Comparison of ENCODE assay signal across 11 mouse cellular contexts in the genomic region with DNA sequence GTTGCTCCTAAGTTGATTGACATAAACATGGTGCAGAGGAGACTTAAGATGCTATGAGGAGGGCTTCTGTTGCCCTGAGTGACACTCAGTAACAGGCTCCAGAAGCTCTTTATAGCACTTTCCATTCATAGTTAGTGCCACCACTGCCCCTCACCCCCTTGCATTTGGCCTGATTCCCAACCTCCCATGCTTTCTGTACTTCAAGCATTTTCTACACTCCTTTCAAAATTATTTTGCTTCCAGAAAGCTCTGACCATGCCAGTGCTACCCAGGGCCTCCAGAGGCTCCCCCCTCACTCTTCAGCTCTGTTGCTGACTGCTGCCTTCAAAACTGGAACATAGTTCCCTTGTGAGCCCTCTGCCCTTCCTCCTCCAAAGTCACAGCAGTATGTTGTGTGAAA.
DNase-seq lines count a peak whose midpoint lies in the region; ATAC-seq lines count a peak whose summit lies in the region.
"Had no signal": no experiment of that assay in that cellular context is flagged by ENCODE, and none has a peak within 500 bp of the region (broad histone marks: within the 10 kb centered on the region; RNA-seq: fewer than 3 reads in every experiment).

No protein-coding gene starts in this region.

- peaks cover 7% of the 10 kb centered on the region for H3K4me1 ChIP-seq in neural tube, embryonic 13.5 days (replicated peaks)
- H3K4me1 ChIP-seq in hindbrain, embryonic 14.5 days (replicated peaks; ENCODE audit: control insufficient read depth, insufficient read depth, low read length), result no peaks in the 10 kb centered on the region; the same call in 1 of the 2 replicates
- H3K4me1 ChIP-seq in neural tube, embryonic 15.5 days, result no peaks in the 10 kb centered on the region

- no peak overlapping the region for H3K9ac ChIP-seq in neural tube, embryonic 13.5 days
- H3K9ac ChIP-seq in hindbrain, embryonic 14.5 days, result no peak overlapping the region
- no peak overlapping the region for H3K9ac ChIP-seq in neural tube, embryonic 15.5 days (replicated peaks)
- H3K9ac ChIP-seq: kidney, embryonic 15.5 days had no signal

- no peak for ATAC-seq in frontal cortex, adult (ENCODE audit: low TSS enrichment)
- no peak for ATAC-seq in neural tube, embryonic 13.5 days (ENCODE audit: low read depth)
- ATAC-seq in hindbrain, embryonic 14.5 days (ENCODE audit: low FRiP score), result peak; percentile 82; the same call in 1 of the 2 replicates
- ATAC-seq in neural tube, embryonic 15.5 days (ENCODE audit: low FRiP score), result peak; percentile 47; the same call in 1 of the 2 replicates

- no peak overlapping the region for H3K4me3 ChIP-seq in neural tube, embryonic 13.5 days
- H3K4me3 ChIP-seq in hindbrain, embryonic 14.5 days (replicated peaks; ENCODE audit: low read length), result no peak overlapping the region
- H3K4me3 ChIP-seq in neural tube, embryonic 15.5 days (replicated peaks), result no peak overlapping the region
- H3K4me3 ChIP-seq: kidney, embryonic 15.5 days; myocyte had no signal

- peak; percentile 13 to 14 for DNase-seq in frontal cortex, postnatal 10 days (ENCODE audit: low spot score in 2 of 2)
- DNase-seq in neural tube, embryonic 10.5 days (ENCODE audit: extremely low spot score, low spot score), result no peak
- peak; percentile 43 for DNase-seq in hindbrain, embryonic 14.5 days (ENCODE audit: low spot score)
- DNase-seq in lung, postnatal 36 days, result no peak
- DNase-seq: lung, postnatal 10 days had no signal

- H3K27ac ChIP-seq in neural tube, embryonic 13.5 days (replicated peaks), result 0 out of 2 replicates have a peak overlapping the region, but pooled peaks have one; percentile 38
- no peak overlapping the region for H3K27ac ChIP-seq in hindbrain, embryonic 14.5 days
- H3K27ac ChIP-seq in neural tube, embryonic 15.5 days (replicated peaks), result no peak overlapping the region; the same call in 1 of the 2 replicates
- H3K27ac ChIP-seq: kidney, embryonic 15.5 days; stomach, postnatal 0 days had no signal

- H3K9me3 ChIP-seq in neural tube, embryonic 13.5 days, result no peaks in the 10 kb centered on the region
- H3K9me3 ChIP-seq in hindbrain, embryonic 14.5 days (ENCODE audit: control insufficient read depth, low read length), result no peaks in the 10 kb centered on the region
- no peaks in the 10 kb centered on the region for H3K9me3 ChIP-seq in neural tube, embryonic 15.5 days (replicated peaks)
- H3K9me3 ChIP-seq: kidney, embryonic 15.5 days had no signal

- no peaks in the 10 kb centered on the region for H3K36me3 ChIP-seq in neural tube, embryonic 13.5 days
- H3K36me3 ChIP-seq in hindbrain, embryonic 14.5 days (replicated peaks; ENCODE audit: control insufficient read depth, insufficient read depth), result no peaks in the 10 kb centered on the region
- no peaks in the 10 kb centered on the region for H3K36me3 ChIP-seq in neural tube, embryonic 15.5 days
- H3K36me3 ChIP-seq: kidney, embryonic 15.5 days had no signal

- H3K4me2 ChIP-seq in neural tube, embryonic 13.5 days, result no peak overlapping the region
- H3K4me2 ChIP-seq in hindbrain, embryonic 14.5 days (replicated peaks), result no peak overlapping the region
- no peak overlapping the region for H3K4me2 ChIP-seq in neural tube, embryonic 15.5 days
- H3K4me2 ChIP-seq: kidney, embryonic 15.5 days had no signal

- H3K27me3 ChIP-seq in neural tube, embryonic 13.5 days, result no peaks in the 10 kb centered on the region
- H3K27me3 ChIP-seq in hindbrain, embryonic 14.5 days (ENCODE audit: control insufficient read depth, insufficient read depth, low read length), result no peaks in the 10 kb centered on the region
- H3K27me3 ChIP-seq in neural tube, embryonic 15.5 days (replicated peaks), result no peaks in the 10 kb centered on the region
- H3K27me3 ChIP-seq: kidney, embryonic 15.5 days had no signal

Comparison
In these comparisons a context has a peak if more than half of its experiments do, and no peak if none do; other contexts are left out.
1. ATAC-seq: peak in hindbrain, embryonic 14.5 days (single experiment) and neural tube, embryonic 15.5 days (single experiment); none in frontal cortex, adult (single experiment) and neural tube, embryonic 13.5 days (single experiment).
2. DNase-seq: peak in frontal cortex, postnatal 10 days (2 of 2) and hindbrain, embryonic 14.5 days (single experiment); none in neural tube, embryonic 10.5 days (single experiment) and lung, postnatal 36 days (single experiment).